Mouse (Mus musculus) neural tube, embryonic 12.5 days (tissue): ENCODE results near the gene Gm10401. TPM values are rescaled to one million over a fixed set of nuclear protein-coding genes. Genes with fewer than 3 reads are reported as not detected.

Experiments used
- ATAC-seq: fragments of 200-750 bp; cut with Nextera tagmentation; 2 replicates; pipeline ENCODE4 v1.8.0; 2017; ENCODE audit warnings: low read depth, mild to moderate bottlenecking, moderate TSS enrichment, moderate library complexity; ENCODE audit not compliant: low FRiP score
- H3K27ac ChIP-seq: fragments of 300-500 bp; sonication (generic); 2 replicates; pipeline ENCODE4 v1.5.1; 2016
- H3K27me3 ChIP-seq: fragments of 300-500 bp; sonication (generic); replicated peaks from 2 replicates; pipeline ENCODE4 v1.6.1; 2016; ENCODE audit warnings: mild to moderate bottlenecking
- H3K36me3 ChIP-seq: fragments of 300-500 bp; sonication (generic); 2 replicates; pipeline ENCODE4 v1.6.1; 2016; ENCODE audit warnings: mild to moderate bottlenecking
- H3K4me1 ChIP-seq: fragments of 300-500 bp; sonication (generic); 2 replicates; pipeline ENCODE4 v1.6.1; 2016
- H3K4me2 ChIP-seq: fragments of 300-500 bp; sonication (generic); replicated peaks from 2 replicates; pipeline ENCODE4 v1.6.1; 2016; ENCODE audit warnings: mild to moderate bottlenecking
- H3K4me3 ChIP-seq: fragments of 300-500 bp; sonication (generic); 2 replicates; pipeline ENCODE4 v1.5.1; 2016
- H3K9ac ChIP-seq: fragments of 300-500 bp; sonication (generic); 2 replicates; pipeline ENCODE4 v1.6.1; 2016; ENCODE audit warnings: mild to moderate bottlenecking
- H3K9me3 ChIP-seq: fragments of 300-500 bp; sonication (generic); 2 replicates; pipeline ENCODE4 v1.6.1; 2016; ENCODE audit warnings: mild to moderate bottlenecking
- WGBS: fragments of 180-500 bp; shearing (Covaris S2); methylation state at CpG from one replicate; pipeline ENCODE4 v1.1.7; 2016; 5-methylcytosine and 5-hydroxymethylcytosine counted together
- polyA plus RNA-seq: library from polyadenylated mRNA; unstranded; fragments of >200 nt; fragmentation: Nextera tagmentation; extraction: Ambion mirVana; gene quantifications from 2 replicates; pipeline ENCODE4 v1.2.1, GENCODE M21; 2016

Gm10401 gene
- 27.1 and 32.7 TPM in 2 replicates for polyA plus RNA-seq

DNA sequence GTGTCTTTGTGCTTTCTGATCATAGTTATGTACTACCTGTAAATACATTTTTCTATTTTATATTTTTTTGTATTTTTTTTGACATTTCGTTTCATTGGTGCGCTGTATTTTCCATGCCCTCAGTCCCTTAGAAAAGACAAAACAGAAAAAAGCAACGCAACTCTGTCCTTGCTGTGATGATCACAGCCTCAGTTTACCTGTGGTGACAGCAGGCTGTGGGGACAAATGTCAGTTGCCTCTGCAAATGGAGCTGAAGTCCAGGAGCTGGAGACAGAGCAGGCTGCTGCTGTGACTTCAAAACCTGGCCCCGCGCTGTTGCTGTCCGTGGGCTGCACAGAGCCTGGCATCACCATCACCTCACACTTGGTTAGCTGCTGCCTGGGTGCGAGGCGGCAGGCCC lies at the start of gene Gm10401:
Gene Gm10401, minus strand, starts transcription at position 101 of the 400 bp plus-strand sequence.
- Histone ChIP-seq H3K9ac (no peak within 1 kb of the TSS), H3K4me3 (no peak within 1 kb of the TSS), H3K27me3 (no peaks in the 10 kb centered on the region), H3K27ac (no peak within 1 kb of the TSS), H3K36me3 (peaks cover 59% of the 10 kb centered on the region), H3K4me2 (no peak within 1 kb of the TSS), H3K9me3 (no peaks in the 10 kb centered on the region), H3K4me1 (no peaks in the 10 kb centered on the region)
- WGBS: 96% methylated on average over 8 of the region's 8 CpGs
- no peak for ATAC-seq

- 84% methylated on average over 3 of the region's 3 CpGs for WGBS
- Histone ChIP-seq H3K9ac (no peak overlapping the region), H3K27ac (no peak overlapping the region), H3K4me1 (0 out of 2 replicates have a peak, but pooled peaks cover 3% of the 10 kb centered on the region), H3K27me3 (no peaks in the 10 kb centered on the region), H3K4me3 (no peak overlapping the region), H3K4me2 (no peak overlapping the region), H3K9me3 (0 out of 2 replicates have a peak, but pooled peaks cover 4% of the 10 kb centered on the region), H3K36me3 (peaks cover 66% of the 10 kb centered on the region)
- ATAC-seq: no peak
Observed at GRCm38 (mm10) chr5:115147388-115147787, 49.3 kb upstream of the Gm10401 start.

DNA sequence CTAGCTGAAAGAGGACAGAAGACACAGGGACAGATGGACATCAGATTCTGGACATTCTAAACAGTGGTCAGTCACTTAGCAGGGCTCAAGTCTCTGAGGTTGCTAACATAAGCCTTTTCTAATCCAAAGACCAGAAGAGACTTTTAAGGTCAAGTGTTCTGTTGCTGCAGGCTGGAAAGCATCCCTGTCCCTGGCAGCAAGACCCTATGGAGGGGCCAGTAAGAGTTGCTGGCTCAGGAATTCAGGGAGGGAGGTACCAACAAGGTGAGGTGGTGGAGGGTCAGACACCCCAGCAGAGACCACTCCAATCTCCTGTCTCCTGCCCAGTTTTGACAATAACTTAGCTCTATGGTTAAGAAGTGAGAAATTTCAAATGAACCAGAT lies 48.6 kb upstream of the Gm10401 start:
- H3K27ac ChIP-seq: no peak overlapping the region
- peaks cover 66% of the 10 kb centered on the region for H3K36me3 ChIP-seq
- 0 out of 2 replicates have a peak, but pooled peaks cover 4% of the 10 kb centered on the region for H3K9me3 ChIP-seq
- H3K9ac ChIP-seq: no peak overlapping the region
- H3K4me2 ChIP-seq: no peak overlapping the region
- H3K27me3 ChIP-seq: no peaks in the 10 kb centered on the region
- H3K4me3 ChIP-seq: no peak overlapping the region
- no peak for ATAC-seq
- H3K4me1 ChIP-seq: 0 out of 2 replicates have a peak, but pooled peaks cover 3% of the 10 kb centered on the region

DNA sequence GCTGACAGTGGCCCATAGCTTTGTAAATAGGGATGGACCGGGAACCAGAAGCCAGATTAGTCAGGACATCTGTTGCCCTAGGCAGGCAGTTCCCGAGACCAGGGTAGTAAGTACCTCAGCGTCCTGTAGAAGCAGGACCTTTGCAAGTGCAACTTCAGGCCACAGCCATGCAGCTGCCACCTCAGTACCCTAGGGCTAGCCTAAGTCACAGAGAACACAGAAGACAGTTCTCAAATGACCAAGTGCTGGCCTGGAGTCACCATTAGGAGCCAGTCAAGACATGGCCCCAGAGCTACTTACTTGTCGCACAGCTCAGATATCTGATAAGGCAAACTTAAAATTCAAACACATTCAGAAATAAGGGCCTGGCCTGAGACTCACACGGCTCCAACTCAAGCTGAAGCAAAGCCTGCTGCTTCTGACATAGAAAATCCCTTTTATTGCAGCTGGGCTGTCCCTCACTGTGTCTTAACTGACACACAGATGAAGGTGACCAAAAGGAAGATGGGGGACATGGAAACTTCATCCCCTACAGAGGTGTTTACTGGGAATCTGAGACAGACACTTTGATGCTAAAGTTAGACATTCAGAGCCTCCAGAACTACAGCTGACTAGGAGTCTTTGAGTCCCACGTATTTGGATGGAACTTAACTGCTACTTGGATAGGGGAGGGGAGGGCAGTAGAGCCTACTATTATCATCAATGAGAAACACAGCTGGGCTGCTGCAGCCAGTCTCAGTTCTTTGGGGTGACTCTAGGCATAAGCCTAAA lies 48.1 kb upstream of the Gm10401 start:
- H3K4me2 ChIP-seq: no peak overlapping the region
- H3K36me3 ChIP-seq: peaks cover 66% of the 10 kb centered on the region
- H3K9me3 ChIP-seq: 0 out of 2 replicates have a peak, but pooled peaks cover 4% of the 10 kb centered on the region
- no peak overlapping the region for H3K4me3 ChIP-seq
- H3K27ac ChIP-seq: no peak overlapping the region
- no peak for ATAC-seq
- H3K27me3 ChIP-seq: no peaks in the 10 kb centered on the region
- WGBS: 79% methylated on average over 6 of the region's 6 CpGs
- H3K4me1 ChIP-seq: 0 out of 2 replicates have a peak, but pooled peaks cover 3% of the 10 kb centered on the region
- no peak overlapping the region for H3K9ac ChIP-seq

DNA sequence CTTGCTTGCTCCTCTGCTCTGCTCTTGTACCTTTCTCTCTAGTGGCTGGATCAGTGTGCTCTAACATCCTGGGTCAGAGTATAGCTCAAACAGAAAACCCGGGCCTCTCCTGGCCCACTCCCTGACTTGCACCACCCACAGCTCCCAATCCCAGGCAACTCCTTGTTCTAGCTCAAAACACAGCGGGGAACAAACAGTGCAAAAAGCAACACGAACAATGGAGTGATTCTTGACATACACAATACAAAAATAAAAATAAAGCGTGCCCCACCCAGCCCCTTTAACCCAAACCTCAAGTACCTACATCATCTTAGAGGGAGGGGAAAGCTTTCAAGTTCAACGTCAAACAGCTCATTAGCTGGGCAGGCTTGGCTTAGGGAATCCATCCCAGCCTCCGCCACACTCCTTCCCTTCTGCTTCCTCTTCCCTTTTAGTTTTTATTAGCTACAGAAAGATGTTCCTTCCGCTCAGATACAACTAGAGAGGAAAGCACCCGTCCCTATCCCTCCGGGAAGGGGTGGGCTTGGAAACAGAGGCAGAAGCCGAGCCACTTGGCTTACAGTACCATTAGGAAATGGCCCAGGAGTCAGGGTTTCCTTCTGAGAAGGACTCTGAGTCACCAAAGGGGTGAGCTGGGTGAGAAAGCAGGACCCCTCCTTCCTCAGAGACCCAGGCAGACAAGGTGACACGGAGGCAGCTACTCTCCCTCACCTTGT lies 47.3 kb upstream of the Gm10401 start:
- H3K4me1 ChIP-seq: 0 out of 2 replicates have a peak, but pooled peaks cover 3% of the 10 kb centered on the region
- no peak overlapping the region for H3K4me3 ChIP-seq
- H3K27ac ChIP-seq: no peak overlapping the region
- WGBS: 70% methylated on average over 11 of the region's 11 CpGs
- peaks cover 59% of the 10 kb centered on the region for H3K36me3 ChIP-seq
- 0 out of 2 replicates have a peak, but pooled peaks cover 4% of the 10 kb centered on the region for H3K9me3 ChIP-seq
- ATAC-seq: no peak
- no peak overlapping the region for H3K9ac ChIP-seq
- H3K4me2 ChIP-seq: no peak overlapping the region
- no peaks in the 10 kb centered on the region for H3K27me3 ChIP-seq

GRCm38 (mm10) chr5:115144471-115144870 lies 46.4 kb upstream of the Gm10401 start:
- WGBS: 75% methylated on average over 6 of the region's 6 CpGs
- Histone ChIP-seq H3K27me3 (no peaks in the 10 kb centered on the region), H3K36me3 (peaks cover 50% of the 10 kb centered on the region), H3K9ac (no peak overlapping the region), H3K4me1 (0 out of 2 replicates have a peak, but pooled peaks cover 3% of the 10 kb centered on the region), H3K4me3 (no peak overlapping the region), H3K9me3 (0 out of 2 replicates have a peak, but pooled peaks cover 3% of the 10 kb centered on the region), H3K27ac (no peak overlapping the region), H3K4me2 (no peak overlapping the region)
- ATAC-seq: no peak

DNA sequence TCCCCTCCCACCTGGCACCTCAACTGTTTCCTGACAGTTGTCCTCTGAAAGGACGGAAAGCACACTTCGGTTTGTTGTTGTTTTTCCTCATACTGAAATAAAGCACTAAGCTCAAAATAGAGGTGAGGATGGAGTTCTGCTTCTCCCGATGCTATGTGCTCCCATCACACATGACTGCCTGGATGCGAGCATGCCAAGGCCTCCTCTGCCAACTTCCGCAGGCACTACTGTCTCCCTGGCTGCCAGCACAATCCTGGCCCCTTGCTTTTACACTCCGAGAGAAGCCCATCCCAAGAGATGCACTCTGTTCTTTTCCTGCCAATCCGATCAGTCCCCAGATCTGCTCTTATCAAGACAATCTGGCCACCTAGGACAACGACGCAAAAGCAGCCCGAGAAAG lies 45.5 kb upstream of the Gm10401 start:
- Histone ChIP-seq H3K36me3 (peaks cover 44% of the 10 kb centered on the region), H3K4me2 (no peak overlapping the region), H3K27me3 (no peaks in the 10 kb centered on the region), H3K4me3 (no peak overlapping the region), H3K9ac (no peak overlapping the region), H3K4me1 (0 out of 2 replicates have a peak, but pooled peaks cover 3% of the 10 kb centered on the region), H3K27ac (no peak overlapping the region), H3K9me3 (no peaks in the 10 kb centered on the region)
- 85% methylated on average over 10 of the region's 10 CpGs for WGBS
- no peak for ATAC-seq

DNA sequence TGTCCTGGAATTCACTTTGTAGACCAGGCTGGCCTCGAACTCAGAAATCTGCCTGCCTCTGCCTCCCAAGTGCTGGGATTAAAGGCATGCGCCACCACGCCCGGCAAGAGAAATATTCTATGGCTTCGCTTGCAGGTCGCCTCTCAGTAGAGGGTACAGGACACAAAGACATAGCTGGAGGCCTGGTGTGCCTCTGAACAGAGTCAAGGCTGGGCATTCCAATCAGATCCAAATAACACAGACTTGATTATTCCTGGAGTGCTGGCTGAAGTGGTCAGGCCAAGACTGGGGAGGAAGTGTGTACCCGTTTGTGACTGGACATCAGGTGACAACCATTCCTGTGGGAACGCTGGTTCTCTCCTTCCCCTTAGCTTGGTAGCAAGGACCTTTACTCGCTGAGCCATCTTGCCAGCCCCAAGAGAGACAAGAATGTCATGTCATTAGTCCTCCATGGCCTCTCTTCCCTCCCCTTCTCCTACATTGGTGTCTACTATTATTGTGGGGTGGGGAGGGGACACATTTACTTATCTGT lies 44.1 kb upstream of the Gm10401 start:
- Histone ChIP-seq H3K27me3 (no peaks in the 10 kb centered on the region), H3K9me3 (no peaks in the 10 kb centered on the region), H3K27ac (no peak overlapping the region), H3K9ac (no peak overlapping the region), H3K36me3 (peaks cover 30% of the 10 kb centered on the region), H3K4me1 (0 out of 2 replicates have a peak, but pooled peaks cover 3% of the 10 kb centered on the region), H3K4me3 (no peak overlapping the region), H3K4me2 (no peak overlapping the region)
- WGBS: 92% methylated on average over 9 of the region's 9 CpGs
- no peak for ATAC-seq

DNA sequence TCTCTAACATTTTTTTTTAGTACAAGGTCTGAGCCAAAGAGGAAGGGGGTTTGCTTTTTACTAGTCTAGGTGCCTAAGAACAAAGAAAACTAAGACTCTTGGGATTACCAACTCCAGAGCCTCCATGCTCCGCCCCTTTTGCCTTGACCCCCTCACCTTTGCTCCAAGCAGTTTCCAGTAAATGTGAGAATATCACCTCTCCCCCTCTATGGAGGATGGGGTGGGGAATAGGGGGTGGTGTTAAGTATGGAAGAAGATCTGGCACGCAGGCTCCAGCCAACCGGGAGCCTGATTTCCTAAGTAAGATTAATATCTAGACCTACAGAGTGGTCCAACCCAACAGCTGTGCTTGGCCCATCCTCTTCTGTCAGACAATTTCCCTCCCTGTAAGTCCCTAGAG lies 42.6 kb upstream of the Gm10401 start:
- whole genome bisulfite sequencing: 81% methylated on average over 3 of the region's 3 CpGs
- Histone ChIP-seq H3K9me3 (no peaks in the 10 kb centered on the region), H3K4me2 (no peak overlapping the region), H3K27ac (no peak overlapping the region), H3K4me3 (no peak overlapping the region), H3K4me1 (0 out of 2 replicates have a peak, but pooled peaks cover 3% of the 10 kb centered on the region), H3K27me3 (no peaks in the 10 kb centered on the region), H3K36me3 (peaks cover 15% of the 10 kb centered on the region), H3K9ac (no peak overlapping the region)
- no peak for ATAC-seq

GRCm38 (mm10) chr5:115139124-115139523 lies 41.0 kb upstream of the Gm10401 start:
- ATAC-seq: no peak
- H3K9ac ChIP-seq: no peak overlapping the region
- peaks cover 4% of the 10 kb centered on the region for H3K36me3 ChIP-seq
- no peaks in the 10 kb centered on the region for H3K27me3 ChIP-seq
- H3K4me3 ChIP-seq: no peak overlapping the region
- 0 out of 2 replicates have a peak, but pooled peaks cover 3% of the 10 kb centered on the region for H3K4me1 ChIP-seq
- H3K27ac ChIP-seq: no peak overlapping the region
- 72% methylated on average over 4 of the region's 4 CpGs for WGBS
- H3K9me3 ChIP-seq: no peaks in the 10 kb centered on the region
- no peak overlapping the region for H3K4me2 ChIP-seq

- Histone ChIP-seq H3K4me3 (peak within 1 kb of the TSS; percentile 97), H3K27ac (no peak within 1 kb of the TSS), H3K9me3 (no peaks in the 10 kb centered on the region), H3K27me3 (no peaks in the 10 kb centered on the region), H3K4me2 (peak within 1 kb of the TSS; percentile 90), H3K4me1 (peaks cover 17% of the 10 kb centered on the region), H3K36me3 (peaks cover 8% of the 10 kb centered on the region), H3K9ac (peak within 1 kb of the TSS; percentile 93)
- ATAC-seq: peak; percentile 94
- WGBS: under 1% methylated on average over 80 of the region's 81 CpGs
Observed at GRCm38 (mm10) chr5:115134234-115135165, 36.4 kb upstream of the Gm10401 start, which contains the start of gene Unc119b. Gene Unc119b, minus strand, starts transcription at chr5:115134975.
